Comparison of ENCODE assay signal across 14 mouse cellular contexts in the genomic region with DNA sequence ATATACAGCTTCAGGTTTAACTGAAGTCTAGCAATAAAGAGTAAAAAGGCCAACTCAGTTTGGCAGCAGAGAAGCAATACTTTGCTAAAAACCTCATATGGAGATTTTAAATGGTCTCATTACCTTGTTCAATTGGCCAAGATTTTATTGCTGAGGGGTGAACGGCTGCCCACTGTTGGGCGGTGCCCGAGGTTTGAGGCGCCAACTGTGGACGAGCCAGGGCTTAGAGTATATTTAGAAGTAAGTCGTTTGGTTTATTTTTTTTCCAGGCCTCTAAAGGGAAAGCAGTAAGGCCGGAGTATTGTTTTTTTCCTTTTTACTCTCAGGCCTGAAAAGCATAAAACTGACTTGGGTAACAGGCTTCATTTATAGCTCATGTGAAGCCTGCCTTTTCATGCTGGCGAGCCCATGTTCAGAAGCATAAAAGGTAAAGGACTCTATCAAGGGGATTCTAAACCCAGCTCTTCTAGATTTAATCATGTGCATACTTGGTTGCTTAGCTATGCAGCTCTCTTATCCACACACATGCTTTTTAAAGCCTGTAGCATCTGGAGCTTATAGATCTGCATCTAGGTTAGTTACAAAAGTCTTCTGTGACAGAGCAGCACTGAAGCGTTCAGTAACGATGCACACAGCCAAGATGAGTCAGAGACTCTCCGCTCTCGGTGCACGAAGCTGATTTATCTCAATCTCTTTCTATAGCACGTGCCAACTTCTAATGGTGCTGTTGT. TPM values are rescaled to one million over a fixed set of nuclear protein-coding genes. Genes with fewer than 3 reads are reported as not detected.
DNase-seq lines count a peak whose midpoint lies in the region; ATAC-seq lines count a peak whose summit lies in the region.
"Had no signal": no experiment of that assay in that cellular context is flagged by ENCODE, and none has a peak within 500 bp of the region (broad histone marks: within the 10 kb centered on the region; RNA-seq: fewer than 3 reads in every experiment).

No protein-coding gene starts in this region.

- no peaks in the 10 kb centered on the region for H3K9me3 ChIP-seq in embryonic facial prominence, embryonic 14.5 days (ENCODE audit: control insufficient read depth, low read length)
- H3K9me3 ChIP-seq in limb, embryonic 13.5 days: peaks cover 3% of the 10 kb centered on the region; the same call in 1 of the 2 replicates

- no peak overlapping the region for H3K4me3 ChIP-seq in embryonic facial prominence, embryonic 14.5 days (ENCODE audit: low read depth, low read length)
- H3K4me3 ChIP-seq in limb, embryonic 13.5 days: no peak overlapping the region
- H3K4me3 ChIP-seq: heart, adult 2 months had no signal

- peaks cover 11% of the 10 kb centered on the region for H3K4me1 ChIP-seq in embryonic facial prominence, embryonic 14.5 days (ENCODE audit: control insufficient read depth, insufficient read depth, low read length)
- peaks cover 38% of the 10 kb centered on the region for H3K4me1 ChIP-seq in limb, embryonic 13.5 days

- WGBS in embryonic facial prominence, embryonic 14.5 days: 54% methylated on average over 14 of the region's 14 CpGs
- 38% methylated on average over 14 of the region's 14 CpGs for WGBS in limb, embryonic 13.5 days

- H3K9ac ChIP-seq in embryonic facial prominence, embryonic 14.5 days (ENCODE audit: low read depth, low read length): no peak overlapping the region
- no peak overlapping the region for H3K9ac ChIP-seq in limb, embryonic 13.5 days
- H3K9ac ChIP-seq: liver, embryonic 14.5 days had no signal

- DNase-seq in frontal cortex, postnatal 25 days (ENCODE audit: low spot score in 2 of 2): no peak
- peak; percentile 30 for DNase-seq in MN1 (ENCODE audit: low spot score)
- peak; percentile 83 for DNase-seq in embryonic facial prominence, embryonic 14.5 days (ENCODE audit: low spot score)
- no peak for DNase-seq in embryo, embryonic 10 days (ENCODE audit: low spot score)
- no peak for DNase-seq in lung, adult 18-20 months
- DNase-seq: cerebellum, adult 18-20 months; heart, adult 2 months; lung, postnatal 14 days had no signal

- H3K36me3 ChIP-seq in embryonic facial prominence, embryonic 14.5 days (ENCODE audit: control insufficient read depth, insufficient read depth, low read length): peaks cover 28% of the 10 kb centered on the region
- H3K36me3 ChIP-seq in limb, embryonic 13.5 days: peaks cover 13% of the 10 kb centered on the region; the same call in 1 of the 2 replicates

- H3K27me3 ChIP-seq in embryonic facial prominence, embryonic 14.5 days (replicated peaks; ENCODE audit: control insufficient read depth, insufficient read depth, low read length): no peaks in the 10 kb centered on the region
- no peaks in the 10 kb centered on the region for H3K27me3 ChIP-seq in limb, embryonic 13.5 days

- peak overlapping the region; percentile 62 for H3K27ac ChIP-seq in embryonic facial prominence, embryonic 14.5 days (replicated peaks; ENCODE audit: low read depth, low read length)
- peak overlapping the region; percentile 81 for H3K27ac ChIP-seq in limb, embryonic 13.5 days
- H3K27ac ChIP-seq: heart, adult 2 months; hindbrain, postnatal 0 days; liver, embryonic 14.5 days; stomach, postnatal 0 days had no signal

- no peak overlapping the region for H3K4me2 ChIP-seq in embryonic facial prominence, embryonic 14.5 days (ENCODE audit: low read depth, low read length)
- peak overlapping the region; percentile 16; the same call in 1 of the 2 replicates for H3K4me2 ChIP-seq in limb, embryonic 13.5 days (replicated peaks)

- peak; percentile 90 for ATAC-seq in frontal cortex, adult (ENCODE audit: low TSS enrichment)
- peak; percentile 74 for ATAC-seq in embryonic facial prominence, embryonic 14.5 days (ENCODE audit: low read depth)
- peak; percentile 81 for ATAC-seq in limb, embryonic 13.5 days (ENCODE audit: low FRiP score, low read depth)
- no peak for ATAC-seq in activated CD4-positive, CD25-positive, alpha-beta regulatory T cell, adult 4 months
- ATAC-seq: hindbrain, postnatal 0 days had no signal

RNA-seq across cellular contexts. Expression of a gene that starts 34.9 kb away (rescaled TPM):
- polyA plus RNA-seq in embryonic facial prominence, embryonic 14.5 days (2014; fragmentation: Nextera tagmentation; extraction: Ambion mirVana): 17.0 and 18.0 TPM in 2 replicates
- polyA plus RNA-seq in limb, embryonic 13.5 days (2015; fragmentation: Nextera tagmentation; extraction: Ambion mirVana): 11.7 and 14.3 TPM in 2 replicates
- polyA plus RNA-seq in activated CD4-positive, CD25-positive, alpha-beta regulatory T cell, adult 4 months (2017; shearing (Covaris generic)): 10 to 100 TPM; 13.5 to 15.2 TPM

Comparison
In these comparisons a context has a peak if more than half of its experiments do, and no peak if none do; other contexts are left out.
1. DNase-seq: peak in MN1 (single experiment) and embryonic facial prominence, embryonic 14.5 days (single experiment); none in frontal cortex, postnatal 25 days (0 of 2), embryo, embryonic 10 days (single experiment) and lung, adult 18-20 months (0 of 2).